Mouse (Mus musculus) thymus, postnatal 25 days (tissue): ENCODE results near the gene Ercc8.

Experiments
- DNase-seq: peaks from one replicate; pipeline ENCODE4 v3.0.0; 2022

Gene Ercc8

DNA sequence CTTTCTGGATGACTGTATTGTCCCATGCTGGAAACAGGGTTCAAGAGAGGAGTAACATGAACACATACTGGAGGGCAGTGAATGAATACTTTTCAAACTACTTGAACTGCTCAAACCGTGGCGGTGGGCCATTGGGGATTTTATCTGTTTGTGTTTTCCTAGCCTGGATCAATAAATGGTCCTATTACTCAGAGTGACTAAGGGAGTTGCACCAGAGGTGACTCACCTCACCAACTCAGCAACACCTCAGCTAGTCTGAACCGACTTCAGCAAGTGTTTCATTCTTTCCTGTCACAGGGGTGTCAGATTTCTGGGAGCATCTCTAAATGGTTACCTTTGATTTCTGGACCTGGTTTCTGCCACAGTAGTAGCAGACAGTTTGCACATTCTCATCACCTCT is 70.7 kb downstream of the Ercc8 start:
- DNase-seq = no peak

- DNase-seq = no peak
These were observed 71.3 kb downstream of the Ercc8 start for GRCm38 (mm10) chr13:108229634-108230330.

DNA sequence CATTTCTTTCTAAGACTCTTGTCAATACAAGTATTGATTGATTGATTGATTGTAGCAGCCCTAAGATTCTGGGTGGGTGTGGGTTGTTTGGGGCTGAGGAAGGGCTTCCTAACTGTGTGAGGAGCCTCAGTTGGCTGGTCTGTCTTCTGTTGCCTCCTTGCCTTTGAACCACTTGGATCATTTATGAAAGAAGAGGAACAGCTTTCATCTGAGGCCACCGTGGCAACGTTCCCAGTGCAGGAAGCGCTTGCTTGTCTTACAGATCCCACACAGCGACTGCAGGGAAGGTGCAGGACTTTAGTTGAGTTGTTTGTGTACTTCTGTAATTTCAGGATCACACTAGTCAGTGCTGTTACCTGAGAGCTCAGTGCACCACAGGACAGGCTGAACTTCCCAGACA is 81.5 kb downstream of the Ercc8 start:
- no peak for DNase-seq

DNA sequence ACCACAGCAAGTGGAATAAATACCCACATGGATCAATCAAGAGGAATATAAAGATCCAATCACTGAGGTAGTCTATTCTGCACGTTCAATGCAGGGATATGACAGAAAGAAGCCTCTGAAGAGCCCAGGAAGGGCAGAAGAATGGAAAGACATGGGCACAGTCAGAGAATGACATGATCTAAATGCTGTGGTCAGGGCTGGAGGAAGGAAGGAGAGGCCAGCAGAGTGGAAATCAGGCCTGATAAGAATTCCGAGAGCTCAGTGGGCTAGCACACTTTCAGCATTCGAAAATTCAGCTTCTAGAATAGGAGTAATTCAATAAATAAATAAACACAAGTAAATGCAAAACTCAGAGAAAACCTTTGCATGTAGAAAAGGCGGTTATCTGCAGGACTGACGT is 83.2 kb downstream of the Ercc8 start:
- no peak for DNase-seq
